Mouse (Mus musculus): Measurements from ENCODE around the gene Gp1bb.

DNA sequence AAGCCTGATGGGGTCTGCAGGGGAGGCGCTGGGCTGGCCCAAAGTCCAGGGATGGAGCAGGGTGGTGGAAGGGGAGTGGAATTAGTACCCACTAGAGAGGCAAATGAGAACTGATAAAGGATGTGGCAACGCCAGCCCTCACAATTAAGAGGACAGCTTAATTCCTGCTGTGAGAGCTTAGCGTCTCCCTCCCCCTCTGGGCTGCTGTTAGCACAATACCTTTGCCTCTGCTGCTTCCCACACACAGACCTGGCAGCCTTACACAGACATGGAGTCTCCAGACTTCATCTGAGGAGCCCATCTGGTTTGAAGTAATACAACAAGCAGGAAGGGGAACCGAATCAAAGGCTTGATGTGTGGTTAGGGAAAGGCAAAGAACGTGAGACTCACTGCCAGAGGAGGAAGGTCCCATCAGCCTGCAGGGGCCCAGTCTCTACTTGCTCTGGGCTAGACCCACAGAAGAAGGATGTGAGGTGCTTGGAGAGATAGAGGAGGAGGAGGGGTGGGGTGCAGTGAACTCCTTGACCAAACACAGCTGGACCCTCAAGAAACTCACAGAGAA lies 44.5 kb downstream of the Gp1bb start:
- TF ChIP-seq CTCF (IDR thresholded peaks at IDR 0.05; ENCODE audit: low read depth) (no peak), EP300 (IDR thresholded peaks at IDR 0.05; ENCODE audit: low read depth) (no peak)

All from liver, embryonic 14.5 days (tissue).